In the genomic region with DNA sequence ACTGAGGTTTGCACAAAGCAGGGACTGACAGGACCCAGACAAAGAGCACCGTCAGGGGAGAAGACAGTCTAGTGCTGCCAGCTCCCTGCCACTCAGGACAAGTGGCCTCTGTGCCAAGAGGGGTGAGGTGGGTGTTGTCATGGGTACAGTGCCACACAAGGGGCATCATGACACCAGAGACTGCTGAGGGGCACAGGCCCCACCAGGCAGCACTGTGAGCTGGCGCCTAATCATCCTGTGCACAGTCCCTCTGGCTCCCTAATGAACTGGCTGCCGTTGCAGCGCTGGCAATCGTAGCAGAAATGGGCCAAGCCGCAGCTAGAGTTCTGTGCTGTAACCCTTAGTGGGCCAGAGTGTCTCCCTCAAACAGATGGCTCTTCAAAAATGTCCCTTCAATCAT, we compare ENCODE assay signal across 10 mouse cellular contexts. TPM values are rescaled to one million over a fixed set of nuclear protein-coding genes. Genes with fewer than 3 reads are reported as not detected.
A peak's percentile ranks its signal among the peaks of the same experiment; 100 is the strongest.
DNase-seq lines count a peak whose midpoint lies in the region; ATAC-seq lines count a peak whose summit lies in the region.
"Had no signal": no experiment of that assay in that cellular context is flagged by ENCODE, and none has a peak within 500 bp of the region (broad histone marks: within the 10 kb centered on the region; RNA-seq: fewer than 3 reads in every experiment).

No protein-coding gene starts in this region.

- H3K4me3 ChIP-seq in forebrain, embryonic 15.5 days = no peak overlapping the region
- H3K4me3 ChIP-seq in forebrain, embryonic 10.5 days = no peak overlapping the region
- no peak overlapping the region for H3K4me3 ChIP-seq in midbrain, embryonic 13.5 days (replicated peaks)
- no peak overlapping the region for H3K4me3 ChIP-seq in midbrain, embryonic 10.5 days
- H3K4me3 ChIP-seq in neural tube, embryonic 15.5 days (replicated peaks) = no peak overlapping the region
- no peak overlapping the region for H3K4me3 ChIP-seq in intestine, embryonic 15.5 days (replicated peaks)

- H3K27me3 ChIP-seq in forebrain, embryonic 15.5 days = no peaks in the 10 kb centered on the region
- no peaks in the 10 kb centered on the region for H3K27me3 ChIP-seq in forebrain, embryonic 10.5 days (ENCODE audit: poor library complexity, severe bottlenecking)
- no peaks in the 10 kb centered on the region for H3K27me3 ChIP-seq in midbrain, embryonic 13.5 days
- no peaks in the 10 kb centered on the region for H3K27me3 ChIP-seq in midbrain, embryonic 10.5 days (ENCODE audit: low read depth, poor library complexity, severe bottlenecking)
- H3K27me3 ChIP-seq in neural tube, embryonic 15.5 days (replicated peaks) = no peaks in the 10 kb centered on the region
- no peaks in the 10 kb centered on the region for H3K27me3 ChIP-seq in intestine, embryonic 15.5 days (replicated peaks)

- peak overlapping the region; percentile 67 for H3K27ac ChIP-seq in forebrain, embryonic 15.5 days (replicated peaks)
- no peak overlapping the region for H3K27ac ChIP-seq in forebrain, embryonic 10.5 days
- H3K27ac ChIP-seq in midbrain, embryonic 13.5 days = no peak overlapping the region
- H3K27ac ChIP-seq in midbrain, embryonic 10.5 days (replicated peaks) = no peak overlapping the region
- peak overlapping the region; percentile 63 for H3K27ac ChIP-seq in neural tube, embryonic 15.5 days (replicated peaks)
- no peak overlapping the region for H3K27ac ChIP-seq in intestine, embryonic 15.5 days
- H3K27ac ChIP-seq: macrophage had no signal

- peak; percentile 78 for ATAC-seq in forebrain, embryonic 15.5 days (replicated peaks)
- ATAC-seq in midbrain, embryonic 13.5 days = peak; percentile 57
- ATAC-seq in neural tube, embryonic 15.5 days (ENCODE audit: low FRiP score) = peak; percentile 68
- ATAC-seq in intestine, embryonic 15.5 days = no peak

- peaks cover 29% of the 10 kb centered on the region for H3K4me1 ChIP-seq in forebrain, embryonic 15.5 days
- peaks cover 15% of the 10 kb centered on the region for H3K4me1 ChIP-seq in forebrain, embryonic 10.5 days
- peaks cover 22% of the 10 kb centered on the region for H3K4me1 ChIP-seq in midbrain, embryonic 13.5 days (replicated peaks)
- peaks cover 27% of the 10 kb centered on the region for H3K4me1 ChIP-seq in midbrain, embryonic 10.5 days
- peaks cover 43% of the 10 kb centered on the region for H3K4me1 ChIP-seq in neural tube, embryonic 15.5 days
- no peaks in the 10 kb centered on the region for H3K4me1 ChIP-seq in intestine, embryonic 15.5 days (replicated peaks)

- no peaks in the 10 kb centered on the region for H3K9me3 ChIP-seq in forebrain, embryonic 15.5 days
- no peaks in the 10 kb centered on the region for H3K9me3 ChIP-seq in forebrain, embryonic 10.5 days
- H3K9me3 ChIP-seq in midbrain, embryonic 13.5 days = no peaks in the 10 kb centered on the region
- H3K9me3 ChIP-seq in midbrain, embryonic 10.5 days (replicated peaks) = no peaks in the 10 kb centered on the region
- H3K9me3 ChIP-seq in neural tube, embryonic 15.5 days (replicated peaks) = no peaks in the 10 kb centered on the region
- H3K9me3 ChIP-seq in intestine, embryonic 15.5 days = no peaks in the 10 kb centered on the region

- no peak overlapping the region for H3K4me2 ChIP-seq in forebrain, embryonic 15.5 days (replicated peaks)
- H3K4me2 ChIP-seq in midbrain, embryonic 13.5 days (replicated peaks) = no peak overlapping the region
- H3K4me2 ChIP-seq in neural tube, embryonic 15.5 days = no peak overlapping the region
- H3K4me2 ChIP-seq in intestine, embryonic 15.5 days (replicated peaks) = no peak overlapping the region

- no peak overlapping the region for H3K9ac ChIP-seq in forebrain, embryonic 15.5 days (replicated peaks)
- peak overlapping the region; percentile 39; the same call in 1 of the 2 replicates for H3K9ac ChIP-seq in midbrain, embryonic 13.5 days (replicated peaks)
- no peak overlapping the region for H3K9ac ChIP-seq in neural tube, embryonic 15.5 days (replicated peaks)
- H3K9ac ChIP-seq in intestine, embryonic 15.5 days = no peak overlapping the region

- WGBS in forebrain, embryonic 15.5 days = 51% methylated on average over 6 of the region's 6 CpGs
- WGBS in forebrain, embryonic 10.5 days = 91% methylated on average over 6 of the region's 6 CpGs
- WGBS in midbrain, embryonic 13.5 days = 67% methylated on average over 6 of the region's 6 CpGs
- WGBS in midbrain, embryonic 10.5 days = 92% methylated on average over 6 of the region's 6 CpGs
- 47% methylated on average over 6 of the region's 6 CpGs for WGBS in neural tube, embryonic 15.5 days
- WGBS in intestine, embryonic 15.5 days = 85% methylated on average over 6 of the region's 6 CpGs

- peaks cover 44% of the 10 kb centered on the region for H3K36me3 ChIP-seq in forebrain, embryonic 15.5 days
- H3K36me3 ChIP-seq in forebrain, embryonic 10.5 days (replicated peaks) = peaks cover 96% of the 10 kb centered on the region
- peaks cover 94% of the 10 kb centered on the region for H3K36me3 ChIP-seq in midbrain, embryonic 13.5 days
- H3K36me3 ChIP-seq in midbrain, embryonic 10.5 days = peaks cover 96% of the 10 kb centered on the region
- H3K36me3 ChIP-seq in neural tube, embryonic 15.5 days = peaks cover 67% of the 10 kb centered on the region
- peaks cover 23% of the 10 kb centered on the region for H3K36me3 ChIP-seq in intestine, embryonic 15.5 days

- DNase-seq in forebrain, embryonic 10.5 days (ENCODE audit: extremely low spot score, low spot score) = no peak
- DNase-seq in midbrain, embryonic 10.5 days (ENCODE audit: low spot score) = no peak
- peak; percentile 74 for DNase-seq in cerebellum, postnatal 36 days
- no peak for DNase-seq in thymus, postnatal 0 days (ENCODE audit: low spot score)
- DNase-seq: liver had no signal

RNA-seq across cellular contexts. Expression of gene Kdm4b, which starts 54.4 kb away (rescaled TPM):
- polyA plus RNA-seq in forebrain, embryonic 15.5 days (2015; fragmentation: Nextera tagmentation; extraction: Ambion mirVana) = 81.2 and 81.5 TPM in 2 replicates
- 35.9 and 39.6 TPM in 2 replicates for polyA plus RNA-seq in forebrain, embryonic 10.5 days (2016; fragmentation: Nextera tagmentation; extraction: Ambion mirVana)
- 62.1 and 77.3 TPM in 2 replicates for polyA plus RNA-seq in midbrain, embryonic 13.5 days (2015; fragmentation: Nextera tagmentation; extraction: Ambion mirVana)
- polyA plus RNA-seq in midbrain, embryonic 10.5 days (2016; fragmentation: Nextera tagmentation; extraction: Ambion mirVana) = 45.2 and 56.1 TPM in 2 replicates
- polyA plus RNA-seq in neural tube, embryonic 15.5 days (2015; fragmentation: Nextera tagmentation; extraction: Ambion mirVana) = 59.1 and 65.2 TPM in 2 replicates
- 25.9 and 28.0 TPM in 2 replicates for polyA plus RNA-seq in thymus, postnatal 0 days (2015; fragmentation: Nextera tagmentation; extraction: Ambion mirVana)
- polyA plus RNA-seq in intestine, embryonic 15.5 days (2015; fragmentation: Nextera tagmentation; extraction: Ambion mirVana) = 25.1 and 27.5 TPM in 2 replicates

Comparison
In these comparisons a context has a peak if more than half of its experiments do, and no peak if none do; other contexts are left out.
1. H3K27ac ChIP-seq: peak in forebrain, embryonic 15.5 days (single experiment) and neural tube, embryonic 15.5 days (single experiment); none in forebrain, embryonic 10.5 days (single experiment), midbrain, embryonic 13.5 days (single experiment), midbrain, embryonic 10.5 days (single experiment) and intestine, embryonic 15.5 days (single experiment).
2. DNase-seq: peak in cerebellum, postnatal 36 days (2 of 2); none in forebrain, embryonic 10.5 days (single experiment), midbrain, embryonic 10.5 days (single experiment) and thymus, postnatal 0 days (single experiment).